Mouse (Mus musculus): Measurements from ENCODE around the gene Robo1. TPM values are rescaled to one million over a fixed set of nuclear protein-coding genes. Genes with fewer than 3 reads are reported as not detected.

Gene Robo1
- polyA plus RNA-seq, 1 experiment, result 3.5 TPM

DNA sequence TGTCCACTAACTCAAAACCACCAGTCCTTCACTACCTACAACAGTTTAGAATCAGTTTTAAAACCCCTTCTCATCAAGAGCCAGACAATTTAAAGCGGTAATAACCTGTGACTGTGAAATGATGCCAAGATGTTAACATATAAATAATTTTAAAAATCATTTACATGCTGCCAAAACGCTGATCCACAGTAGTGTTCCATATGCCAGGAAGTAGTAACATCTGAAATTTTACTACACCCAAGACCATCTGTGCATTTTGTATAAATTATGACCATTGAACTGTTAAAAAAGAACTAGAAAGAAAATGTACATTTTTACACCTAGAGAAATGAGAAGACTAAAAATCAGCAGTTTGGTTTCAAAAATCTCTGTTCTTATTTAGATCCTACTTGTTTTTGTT, 600.8 kb downstream of the Robo1 start:
- no peak for TF ChIP-seq CTCF (IDR thresholded peaks at IDR 0.05; ENCODE audit: control insufficient read depth, insufficient read depth, insufficient replicate concordance, low read depth, low read length)
- no peak for TF ChIP-seq POLR2A (IDR thresholded peaks at IDR 0.05; ENCODE audit: control insufficient read depth, low read depth, low read length)

DNA sequence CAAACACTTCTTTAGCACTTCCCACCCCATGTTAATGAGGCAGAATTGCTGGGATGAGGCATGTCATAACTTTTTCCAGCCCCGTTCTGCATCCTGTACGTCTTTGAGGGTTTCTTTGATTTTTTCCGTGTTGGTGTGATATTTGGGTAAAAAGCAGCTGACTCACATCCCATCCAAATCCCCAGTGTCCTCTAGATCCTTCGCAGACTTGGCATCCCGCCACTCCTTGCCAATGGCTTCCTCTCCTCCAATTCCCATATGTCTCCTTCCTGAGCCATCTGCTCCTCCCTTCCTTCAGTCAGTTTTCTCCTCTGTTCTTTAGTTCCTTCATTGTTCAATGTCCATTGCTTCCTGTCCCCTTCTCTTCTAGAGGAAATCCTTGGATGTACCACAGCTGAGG, 605.0 kb downstream of the Robo1 start:
- H3K4me1 ChIP-seq (ENCODE audit: control insufficient read depth, insufficient read depth, low read length), result no peaks in the 10 kb centered on the region
- TF ChIP-seq POLR2A (IDR thresholded peaks at IDR 0.05; ENCODE audit: control insufficient read depth, low read depth, low read length) (no peak), CTCF (IDR thresholded peaks at IDR 0.05; ENCODE audit: control insufficient read depth, insufficient read depth, insufficient replicate concordance, low read depth, low read length) (no peak)
- H3K36me3 ChIP-seq (ENCODE audit: control insufficient read depth, insufficient read depth, low read length), result no peaks in the 10 kb centered on the region
- H3K4me3 ChIP-seq (ENCODE audit: control insufficient read depth, low read depth, low read length), result no peak overlapping the region
- no peak overlapping the region for H3K27ac ChIP-seq (ENCODE audit: control insufficient read depth, insufficient read depth, low read depth, low read length)
- H3K27me3 ChIP-seq (ENCODE audit: control insufficient read depth, insufficient read depth, low read length), result no peaks in the 10 kb centered on the region

More for the DNA sequence above, 600.8 kb downstream of the Robo1 start:
- H3K27me3 ChIP-seq (ENCODE audit: control insufficient read depth, insufficient read depth, low read length), result no peaks in the 10 kb centered on the region
- no peak overlapping the region for H3K4me3 ChIP-seq (ENCODE audit: control insufficient read depth, low read depth, low read length)
- no peak overlapping the region for H3K27ac ChIP-seq (ENCODE audit: control insufficient read depth, insufficient read depth, low read depth, low read length)
- H3K4me1 ChIP-seq (ENCODE audit: control insufficient read depth, insufficient read depth, low read length), result no peaks in the 10 kb centered on the region
- no peaks in the 10 kb centered on the region for H3K36me3 ChIP-seq (ENCODE audit: control insufficient read depth, insufficient read depth, low read length)

DNA sequence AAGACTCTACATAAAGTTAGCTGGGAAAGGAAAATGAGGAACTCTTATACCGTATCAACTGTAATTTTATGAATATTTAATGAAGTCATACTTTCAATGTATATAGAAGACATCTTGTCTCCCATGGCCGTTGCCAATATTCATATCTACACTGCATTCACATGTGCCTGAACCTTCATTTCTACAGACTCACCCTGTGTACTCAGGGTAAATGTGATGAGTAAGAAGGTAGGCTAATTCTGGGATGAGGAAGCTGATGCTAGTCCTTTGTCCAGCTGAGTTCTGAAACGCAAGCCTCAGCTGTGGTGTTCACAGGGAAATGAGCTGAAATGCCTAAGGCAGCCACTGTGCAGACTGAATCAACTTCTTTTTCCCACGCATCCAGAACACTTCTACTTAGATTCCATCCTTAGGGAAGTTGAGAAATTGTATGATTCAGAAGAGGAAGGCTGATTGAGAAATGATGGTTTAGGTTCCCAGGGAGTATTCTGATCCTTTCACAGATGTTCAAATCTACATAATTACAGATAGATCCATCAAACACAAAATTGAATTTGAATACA, 606.0 kb downstream of the Robo1 start:
- Histone ChIP-seq H3K4me1 (ENCODE audit: control insufficient read depth, insufficient read depth, low read length) (no peaks in the 10 kb centered on the region), H3K27me3 (ENCODE audit: control insufficient read depth, insufficient read depth, low read length) (no peaks in the 10 kb centered on the region), H3K27ac (ENCODE audit: control insufficient read depth, insufficient read depth, low read depth, low read length) (no peak overlapping the region), H3K4me3 (ENCODE audit: control insufficient read depth, low read depth, low read length) (no peak overlapping the region), H3K36me3 (ENCODE audit: control insufficient read depth, insufficient read depth, low read length) (no peaks in the 10 kb centered on the region)
- no peak for TF ChIP-seq CTCF (IDR thresholded peaks at IDR 0.05; ENCODE audit: control insufficient read depth, insufficient read depth, insufficient replicate concordance, low read depth, low read length)
- no peak for TF ChIP-seq POLR2A (IDR thresholded peaks at IDR 0.05; ENCODE audit: control insufficient read depth, low read depth, low read length)

DNA sequence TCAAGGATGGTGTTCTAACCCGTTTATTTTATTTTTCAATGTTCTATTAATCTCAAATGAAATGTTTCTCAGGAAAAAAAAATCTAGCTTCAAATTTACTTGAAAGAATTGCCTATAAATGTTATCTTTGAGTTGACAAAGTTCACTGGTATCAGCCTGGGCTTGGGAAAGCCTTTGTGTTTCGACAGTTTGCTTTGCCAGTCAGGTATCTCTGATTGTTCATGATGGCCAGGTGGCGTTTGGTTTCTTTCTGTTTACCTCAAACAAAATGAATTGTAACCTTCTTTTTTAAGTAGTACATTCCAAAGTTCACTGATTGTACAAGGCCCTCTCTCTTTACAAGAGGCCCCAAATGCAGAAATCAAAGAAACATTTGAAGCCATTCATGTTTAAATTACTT, 611.9 kb downstream of the Robo1 start:
- H3K4me3 ChIP-seq (ENCODE audit: control insufficient read depth, low read depth, low read length), result no peak overlapping the region
- H3K27me3 ChIP-seq (ENCODE audit: control insufficient read depth, insufficient read depth, low read length), result no peaks in the 10 kb centered on the region
- TF ChIP-seq POLR2A (IDR thresholded peaks at IDR 0.05; ENCODE audit: control insufficient read depth, low read depth, low read length) (no peak), CTCF (IDR thresholded peaks at IDR 0.05; ENCODE audit: control insufficient read depth, insufficient read depth, insufficient replicate concordance, low read depth, low read length) (no peak)
- no peak overlapping the region for H3K27ac ChIP-seq (ENCODE audit: control insufficient read depth, insufficient read depth, low read depth, low read length)
- H3K4me1 ChIP-seq (ENCODE audit: control insufficient read depth, insufficient read depth, low read length), result no peaks in the 10 kb centered on the region
- no peaks in the 10 kb centered on the region for H3K36me3 ChIP-seq (ENCODE audit: control insufficient read depth, insufficient read depth, low read length)

DNA sequence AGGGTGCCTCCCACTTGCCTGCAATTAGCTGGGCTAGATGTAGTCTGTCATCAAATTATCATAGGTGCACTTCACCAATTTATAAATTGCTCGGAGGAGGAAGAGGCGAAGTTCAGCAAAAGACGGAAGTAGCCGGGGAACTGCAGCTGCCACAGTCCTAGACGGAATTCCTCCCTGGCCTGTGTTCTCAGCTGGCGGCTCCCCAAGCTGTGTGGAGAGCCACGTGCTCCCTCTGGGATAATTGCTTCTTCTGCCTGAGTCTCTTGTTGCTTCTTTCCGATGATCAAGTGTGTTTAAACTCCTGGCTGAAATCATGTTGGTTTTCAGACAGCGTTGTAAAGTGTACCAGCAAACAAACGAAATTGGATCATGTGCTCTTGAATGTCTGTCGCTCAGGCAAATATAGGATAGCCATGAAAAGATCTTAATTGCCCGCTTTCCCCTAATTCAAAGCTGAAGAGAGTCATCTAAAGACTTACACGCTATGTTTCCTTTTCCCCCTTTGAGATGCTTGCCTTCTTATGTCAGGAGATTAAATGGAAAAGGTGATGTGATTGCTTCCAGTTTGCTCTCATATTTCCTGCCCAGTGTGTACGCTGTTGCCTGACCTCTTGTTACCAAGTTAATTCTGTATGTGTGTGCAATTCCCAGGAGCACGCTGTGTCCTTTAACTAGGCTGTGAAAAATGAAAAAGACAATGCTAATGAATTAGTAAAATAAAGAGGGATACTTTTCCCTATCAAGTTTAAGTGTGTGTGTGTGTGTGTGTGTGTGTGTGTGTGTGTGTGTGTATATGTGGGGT, 616.5 kb downstream of the Robo1 start:
- H3K27ac ChIP-seq (ENCODE audit: control insufficient read depth, insufficient read depth, low read depth, low read length), result no peak overlapping the region

DNA sequence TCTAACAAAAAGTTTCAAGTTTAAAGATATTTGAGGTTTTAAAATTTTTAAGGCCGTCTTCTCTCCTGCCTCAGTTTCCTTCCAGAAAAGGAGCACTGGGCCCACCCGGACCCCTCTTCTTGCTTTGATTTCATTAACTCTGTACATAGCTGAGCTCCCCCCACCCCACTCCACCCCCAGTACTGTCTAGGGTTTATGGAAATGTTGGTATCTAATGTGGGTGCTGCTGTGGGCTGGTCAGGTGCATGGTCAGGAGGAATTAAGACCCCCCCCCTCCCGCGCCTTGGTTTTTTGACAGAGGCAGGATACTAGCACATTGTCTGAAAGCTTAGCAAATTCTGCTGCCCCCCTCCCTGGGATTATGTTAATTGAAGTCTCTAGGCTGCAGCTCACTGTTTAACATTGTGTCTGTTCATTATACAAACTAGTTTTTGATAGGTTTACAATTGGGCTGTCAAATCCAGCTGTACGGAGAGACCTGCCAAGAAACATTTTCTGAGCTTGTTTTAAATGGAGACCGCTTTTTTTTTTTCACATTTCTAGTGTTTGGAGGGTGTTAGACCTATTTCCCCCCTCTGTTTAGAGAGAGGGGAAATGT, 620.5 kb downstream of the Robo1 start:
- TF ChIP-seq POLR2A (IDR thresholded peaks at IDR 0.05; ENCODE audit: control insufficient read depth, low read depth, low read length) (no peak), CTCF (IDR thresholded peaks at IDR 0.05; ENCODE audit: control insufficient read depth, insufficient read depth, insufficient replicate concordance, low read depth, low read length) (no peak)
- Histone ChIP-seq H3K4me1 (ENCODE audit: control insufficient read depth, insufficient read depth, low read length) (no peaks in the 10 kb centered on the region), H3K4me3 (ENCODE audit: control insufficient read depth, low read depth, low read length) (no peak overlapping the region), H3K27me3 (ENCODE audit: control insufficient read depth, insufficient read depth, low read length) (no peaks in the 10 kb centered on the region), H3K36me3 (ENCODE audit: control insufficient read depth, insufficient read depth, low read length) (no peaks in the 10 kb centered on the region), H3K27ac (ENCODE audit: control insufficient read depth, insufficient read depth, low read depth, low read length) (no peak overlapping the region)

More for the DNA sequence above, 616.5 kb downstream of the Robo1 start:
- no peaks in the 10 kb centered on the region for H3K36me3 ChIP-seq (ENCODE audit: control insufficient read depth, insufficient read depth, low read length)
- H3K4me1 ChIP-seq (ENCODE audit: control insufficient read depth, insufficient read depth, low read length), result no peaks in the 10 kb centered on the region
- H3K27me3 ChIP-seq (ENCODE audit: control insufficient read depth, insufficient read depth, low read length), result no peaks in the 10 kb centered on the region
- no peak overlapping the region for H3K4me3 ChIP-seq (ENCODE audit: control insufficient read depth, low read depth, low read length)
- TF ChIP-seq CTCF (IDR thresholded peaks at IDR 0.05; ENCODE audit: control insufficient read depth, insufficient read depth, insufficient replicate concordance, low read depth, low read length), result no peak
- no peak for TF ChIP-seq POLR2A (IDR thresholded peaks at IDR 0.05; ENCODE audit: control insufficient read depth, low read depth, low read length)

DNA sequence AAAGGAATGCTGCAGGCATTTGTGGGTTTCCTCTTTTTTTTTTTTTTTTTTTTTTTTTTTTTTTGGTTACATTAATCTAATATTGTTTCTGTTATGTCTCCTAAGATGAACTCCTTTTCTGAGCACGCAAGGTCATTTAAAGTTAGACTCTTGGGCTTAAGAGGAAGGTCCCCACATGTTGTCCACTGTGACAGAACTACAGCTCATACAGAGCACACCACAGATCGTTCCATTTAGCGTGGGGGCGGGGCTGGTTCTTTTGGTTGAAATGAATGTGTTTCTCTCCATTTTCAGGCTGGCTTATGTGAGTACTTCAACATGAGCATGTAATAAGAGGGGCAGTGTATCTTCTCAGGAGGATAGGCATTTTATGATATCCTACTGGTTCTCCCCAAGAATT, 622.8 kb downstream of the Robo1 start:
- no peaks in the 10 kb centered on the region for H3K4me1 ChIP-seq (ENCODE audit: control insufficient read depth, insufficient read depth, low read length)
- no peak overlapping the region for H3K4me3 ChIP-seq (ENCODE audit: control insufficient read depth, low read depth, low read length)
- no peak overlapping the region for H3K27ac ChIP-seq (ENCODE audit: control insufficient read depth, insufficient read depth, low read depth, low read length)
- TF ChIP-seq CTCF (IDR thresholded peaks at IDR 0.05; ENCODE audit: control insufficient read depth, insufficient read depth, insufficient replicate concordance, low read depth, low read length), result no peak
- no peak for TF ChIP-seq POLR2A (IDR thresholded peaks at IDR 0.05; ENCODE audit: control insufficient read depth, low read depth, low read length)
- H3K27me3 ChIP-seq (ENCODE audit: control insufficient read depth, insufficient read depth, low read length), result no peaks in the 10 kb centered on the region
- no peaks in the 10 kb centered on the region for H3K36me3 ChIP-seq (ENCODE audit: control insufficient read depth, insufficient read depth, low read length)
